Mouse (Mus musculus): Measurements from ENCODE around the gene Msi2. TPM values are rescaled to one million over a fixed set of nuclear protein-coding genes. Genes with fewer than 3 reads are reported as not detected.

Gene Msi2
- polyA plus RNA-seq, 1 experiment from 2014 or later = 25.3 TPM

DNA sequence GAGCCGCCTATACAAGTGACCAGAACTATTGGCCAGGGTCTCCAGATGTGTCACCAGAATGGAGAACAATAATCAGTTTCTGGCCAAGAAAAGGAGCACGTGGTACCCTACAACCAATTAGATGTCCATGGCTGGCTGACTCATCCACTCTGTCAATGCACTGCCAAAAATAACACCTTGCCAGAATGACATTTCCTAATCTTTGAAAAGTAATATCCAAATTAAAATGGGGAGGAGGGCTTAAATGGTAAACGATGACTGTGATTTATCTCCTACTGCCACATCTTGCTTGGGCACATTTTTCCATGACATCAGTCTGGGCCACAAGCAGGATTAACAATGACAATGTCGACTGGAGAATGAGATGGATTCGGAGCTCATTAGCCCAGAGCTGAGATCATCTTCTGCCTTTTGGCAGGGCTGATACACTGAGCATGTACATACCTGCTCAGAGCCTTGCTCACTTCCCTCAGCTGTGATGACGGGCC lies 147.6 kb downstream of the Msi2 start:
- 88% methylated on average over 6 of the region's 6 CpGs for WGBS
- H3K4me1 ChIP-seq = peaks cover 89% of the 10 kb centered on the region
- peaks cover 41% of the 10 kb centered on the region for H3K36me3 ChIP-seq
- no peak overlapping the region for H3K27ac ChIP-seq (replicated peaks)
- H3K27me3 ChIP-seq (ENCODE audit: low read depth, poor library complexity, severe bottlenecking) = no peaks in the 10 kb centered on the region
- no peak overlapping the region for H3K4me3 ChIP-seq
- no peaks in the 10 kb centered on the region for H3K9me3 ChIP-seq (replicated peaks)
- no peak for DNase-seq (ENCODE audit: low spot score)

DNA sequence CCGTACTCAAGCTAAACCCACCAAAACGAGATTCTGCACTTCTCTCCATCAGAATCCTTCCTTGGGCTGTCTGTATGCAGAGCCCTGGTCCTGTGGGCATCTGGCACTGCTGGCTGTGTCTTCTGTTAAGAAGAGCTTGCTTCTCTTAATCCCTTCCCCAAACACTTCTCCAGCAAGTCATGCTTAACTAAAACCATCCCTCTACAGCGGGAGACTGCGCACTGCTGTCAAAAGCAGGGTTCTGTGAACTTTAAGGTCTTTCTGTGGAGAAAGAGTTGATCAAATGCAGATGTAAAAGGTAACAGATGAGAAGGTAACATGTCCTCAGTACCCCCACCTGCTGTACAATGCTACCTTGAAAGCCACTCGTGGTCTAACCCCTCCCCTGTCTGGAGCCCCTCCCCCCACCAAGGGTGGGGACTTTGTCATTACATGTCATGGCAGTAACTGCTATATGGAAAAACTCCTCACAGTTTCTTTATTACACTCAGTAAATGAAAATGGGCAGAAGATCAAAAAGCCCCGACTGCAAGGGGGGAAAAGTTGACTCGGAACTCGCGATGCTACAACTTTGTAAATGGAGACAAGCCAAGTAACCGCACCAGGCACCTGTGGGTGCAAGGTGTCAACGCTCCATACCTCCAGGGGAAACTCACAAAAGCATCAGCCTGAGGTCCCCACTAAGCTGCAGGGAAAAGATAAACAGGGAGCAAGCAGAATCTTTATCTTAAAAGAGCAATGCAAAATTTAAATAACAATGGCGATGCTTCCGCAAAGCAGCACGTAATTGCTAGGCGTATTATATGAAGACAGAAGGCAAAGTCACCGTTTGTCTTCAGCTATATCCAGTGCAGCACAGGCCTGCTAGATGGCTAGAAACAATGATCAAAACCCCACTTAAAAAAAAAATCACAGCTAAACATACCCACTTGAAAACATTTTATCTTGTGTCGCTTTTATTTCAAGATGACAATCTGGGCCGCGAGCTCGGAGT lies 151.4 kb downstream of the Msi2 start:
- H3K4me1 ChIP-seq = peaks cover 89% of the 10 kb centered on the region
- WGBS = 48% methylated on average over 20 of the region's 20 CpGs
- peak overlapping the region; percentile 4; the same call in 1 of the 2 replicates for H3K4me3 ChIP-seq
- no peaks in the 10 kb centered on the region for H3K9me3 ChIP-seq (replicated peaks)
- H3K27me3 ChIP-seq (ENCODE audit: low read depth, poor library complexity, severe bottlenecking) = no peaks in the 10 kb centered on the region
- H3K27ac ChIP-seq (replicated peaks) = peak overlapping the region; percentile 71
- DNase-seq (ENCODE audit: low spot score) = no peak
- peaks cover 53% of the 10 kb centered on the region for H3K36me3 ChIP-seq

DNA sequence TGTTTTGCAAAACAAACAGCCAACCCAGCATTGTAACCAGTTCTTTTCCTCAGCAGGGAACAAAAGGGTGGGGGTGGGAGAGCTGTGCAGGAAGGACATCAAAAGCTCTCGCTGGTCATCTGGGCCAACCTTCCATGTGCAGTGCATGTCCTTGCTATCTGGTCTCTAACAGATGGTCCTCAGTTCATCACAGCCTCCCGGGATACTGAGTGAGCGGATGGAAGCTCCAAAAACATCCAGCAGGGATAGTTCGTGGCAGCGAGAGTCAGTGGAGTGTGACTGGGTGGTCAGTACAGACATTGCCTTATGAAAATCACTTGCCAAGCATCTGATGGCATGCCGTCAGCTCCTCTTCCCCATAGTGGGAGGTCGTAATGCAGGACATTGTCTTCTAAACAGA lies 153.5 kb downstream of the Msi2 start:
- no peak for DNase-seq (ENCODE audit: low spot score)
- Histone ChIP-seq H3K27ac (replicated peaks) (peak overlapping the region; percentile 9), H3K4me1 (peaks cover 94% of the 10 kb centered on the region), H3K4me3 (no peak overlapping the region), H3K36me3 (peaks cover 51% of the 10 kb centered on the region), H3K27me3 (ENCODE audit: low read depth, poor library complexity, severe bottlenecking) (no peaks in the 10 kb centered on the region), H3K9me3 (replicated peaks) (no peaks in the 10 kb centered on the region)
- 63% methylated on average over 7 of the region's 7 CpGs for WGBS

DNA sequence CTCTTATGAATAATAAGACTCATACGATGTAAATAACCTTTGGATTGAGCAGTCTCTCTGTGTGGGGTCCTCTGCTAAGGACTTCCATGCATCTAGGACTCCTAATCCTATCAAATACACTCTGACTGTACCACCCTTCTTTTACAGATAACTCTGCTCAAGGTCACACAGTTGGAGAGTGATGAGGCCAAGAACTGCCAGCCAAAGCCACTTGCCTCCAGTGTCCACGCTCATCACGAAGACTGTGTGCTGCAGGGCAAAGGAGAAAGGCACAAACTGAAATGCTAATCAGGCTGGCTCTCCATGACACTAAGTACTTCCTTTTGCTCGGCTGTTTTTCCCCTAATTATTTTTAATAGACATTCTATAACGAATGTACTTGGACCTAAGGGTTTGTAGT lies 153.9 kb downstream of the Msi2 start:
- Histone ChIP-seq H3K27ac (replicated peaks) (peak overlapping the region; percentile 18; the same call in 1 of the 2 replicates), H3K4me1 (peaks cover 96% of the 10 kb centered on the region), H3K9me3 (replicated peaks) (no peaks in the 10 kb centered on the region), H3K36me3 (peaks cover 50% of the 10 kb centered on the region), H3K27me3 (ENCODE audit: low read depth, poor library complexity, severe bottlenecking) (no peaks in the 10 kb centered on the region), H3K4me3 (no peak overlapping the region)
- WGBS = 66% methylated on average over 5 of the region's 5 CpGs
- no peak for DNase-seq (ENCODE audit: low spot score)

DNA sequence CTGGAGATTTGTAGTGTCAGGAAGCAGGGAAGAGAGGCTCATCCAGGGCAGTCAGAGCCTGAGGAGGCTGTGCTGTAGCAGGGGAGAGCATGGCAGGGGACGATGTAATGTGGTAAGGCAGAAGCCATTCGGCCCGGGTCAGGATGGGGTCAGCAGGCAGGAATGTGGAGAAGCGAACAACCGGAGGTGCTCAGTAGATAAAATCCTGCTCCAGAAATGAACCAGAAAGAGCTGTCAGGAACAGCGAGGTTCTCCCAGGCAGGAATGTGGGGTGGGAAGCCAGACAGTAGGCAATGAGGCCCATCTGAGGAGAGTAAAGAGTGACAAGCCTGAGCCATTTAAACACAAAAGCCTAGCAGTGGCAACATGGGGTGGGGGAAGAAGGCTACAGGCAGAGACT lies 157.1 kb downstream of the Msi2 start:
- DNase-seq (ENCODE audit: low spot score) = no peak
- H3K27ac ChIP-seq (replicated peaks) = peak overlapping the region; percentile 83
- H3K9me3 ChIP-seq (replicated peaks) = no peaks in the 10 kb centered on the region
- H3K4me1 ChIP-seq = peaks cover 94% of the 10 kb centered on the region
- peaks cover 41% of the 10 kb centered on the region for H3K36me3 ChIP-seq
- no peaks in the 10 kb centered on the region for H3K27me3 ChIP-seq (ENCODE audit: low read depth, poor library complexity, severe bottlenecking)
- H3K4me3 ChIP-seq = no peak overlapping the region
- 17% methylated on average over 6 of the region's 6 CpGs for WGBS

DNA sequence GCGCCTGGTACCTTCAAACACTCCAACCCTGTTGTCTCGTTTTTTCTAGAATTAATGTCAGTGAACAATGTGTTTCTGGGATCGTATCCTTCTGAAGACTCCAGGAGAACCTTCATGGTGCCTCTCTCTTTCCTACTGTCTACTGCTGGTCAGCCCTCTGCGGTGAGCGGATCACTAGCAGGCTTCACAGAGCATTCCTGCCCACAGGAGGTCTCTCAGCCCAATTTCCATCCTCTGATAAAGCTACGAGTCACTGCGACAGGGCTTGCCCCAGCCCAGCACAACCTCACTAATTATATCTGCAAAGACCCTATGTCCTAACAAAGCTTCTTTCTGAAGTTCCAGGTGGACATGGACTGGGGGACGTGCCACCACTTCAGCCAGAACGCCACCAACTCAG lies 157.7 kb downstream of the Msi2 start:
- Histone ChIP-seq H3K4me3 (no peak overlapping the region), H3K27ac (replicated peaks) (peak overlapping the region; percentile 83), H3K36me3 (peaks cover 41% of the 10 kb centered on the region), H3K4me1 (peaks cover 94% of the 10 kb centered on the region), H3K27me3 (ENCODE audit: low read depth, poor library complexity, severe bottlenecking) (no peaks in the 10 kb centered on the region), H3K9me3 (replicated peaks) (no peaks in the 10 kb centered on the region)
- DNase-seq (ENCODE audit: low spot score) = no peak
- 67% methylated on average over 9 of the region's 9 CpGs for WGBS

DNA sequence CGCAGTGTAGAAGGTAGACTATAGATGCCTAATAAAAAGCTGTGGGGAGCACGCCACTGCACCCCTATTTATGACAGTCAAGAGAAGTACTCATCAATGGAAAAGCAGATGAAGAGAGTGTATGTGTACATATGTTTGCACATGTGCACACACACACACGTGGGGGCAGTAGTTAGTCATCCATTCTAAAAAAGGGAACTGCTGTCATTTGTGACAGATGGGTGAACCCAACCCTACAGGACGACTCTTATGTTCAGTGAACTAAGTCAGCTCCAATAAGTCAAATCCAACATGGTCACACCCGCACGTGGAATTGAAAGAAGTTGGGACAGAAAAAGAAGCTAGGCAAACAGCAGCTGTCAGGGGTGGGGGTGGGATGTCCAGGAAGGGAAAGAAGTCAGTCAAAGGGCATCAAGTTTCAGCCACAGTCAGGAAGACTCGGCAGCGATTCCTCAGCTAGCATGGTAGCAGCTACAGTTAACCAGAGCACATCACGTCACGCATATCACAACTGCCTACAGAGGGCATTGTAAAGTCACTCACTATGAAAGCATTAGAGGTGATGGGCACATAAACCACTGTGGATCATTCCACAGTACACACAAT lies 158.8 kb downstream of the Msi2 start:
- Histone ChIP-seq H3K27me3 (ENCODE audit: low read depth, poor library complexity, severe bottlenecking) (no peaks in the 10 kb centered on the region), H3K4me1 (peaks cover 94% of the 10 kb centered on the region), H3K36me3 (peaks cover 30% of the 10 kb centered on the region), H3K9me3 (replicated peaks) (no peaks in the 10 kb centered on the region), H3K4me3 (no peak overlapping the region), H3K27ac (replicated peaks) (peak overlapping the region; percentile 68)
- 68% methylated on average over 10 of the region's 10 CpGs for WGBS
- DNase-seq (ENCODE audit: low spot score) = no peak

DNA sequence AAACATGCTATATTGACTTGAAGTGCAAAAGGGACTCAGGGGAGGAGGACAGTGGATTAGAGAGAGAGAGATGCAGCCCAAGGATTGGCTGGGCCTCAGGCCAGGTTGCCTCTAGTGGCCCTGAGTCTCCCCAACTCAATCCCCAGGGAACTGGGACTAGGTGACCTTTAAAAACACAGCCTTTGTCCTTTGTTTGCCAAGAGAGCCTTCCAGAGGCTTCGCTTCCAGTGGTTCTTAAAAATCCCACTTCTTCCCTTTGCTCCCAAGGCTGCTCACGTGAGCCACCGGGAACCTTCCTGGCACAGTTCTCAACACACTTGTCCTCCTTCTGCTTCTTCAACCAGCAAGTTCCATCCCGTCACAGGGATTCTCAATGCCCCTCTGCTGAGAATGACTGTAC lies 159.6 kb downstream of the Msi2 start:
- WGBS = 89% methylated on average over 4 of the region's 4 CpGs
- no peak for DNase-seq (ENCODE audit: low spot score)
- H3K27me3 ChIP-seq (ENCODE audit: low read depth, poor library complexity, severe bottlenecking) = no peaks in the 10 kb centered on the region
- H3K4me1 ChIP-seq = peaks cover 95% of the 10 kb centered on the region
- peaks cover 23% of the 10 kb centered on the region for H3K36me3 ChIP-seq
- H3K9me3 ChIP-seq (replicated peaks) = no peaks in the 10 kb centered on the region
- peak overlapping the region; percentile 68 for H3K27ac ChIP-seq (replicated peaks)
- H3K4me3 ChIP-seq = no peak overlapping the region

DNA sequence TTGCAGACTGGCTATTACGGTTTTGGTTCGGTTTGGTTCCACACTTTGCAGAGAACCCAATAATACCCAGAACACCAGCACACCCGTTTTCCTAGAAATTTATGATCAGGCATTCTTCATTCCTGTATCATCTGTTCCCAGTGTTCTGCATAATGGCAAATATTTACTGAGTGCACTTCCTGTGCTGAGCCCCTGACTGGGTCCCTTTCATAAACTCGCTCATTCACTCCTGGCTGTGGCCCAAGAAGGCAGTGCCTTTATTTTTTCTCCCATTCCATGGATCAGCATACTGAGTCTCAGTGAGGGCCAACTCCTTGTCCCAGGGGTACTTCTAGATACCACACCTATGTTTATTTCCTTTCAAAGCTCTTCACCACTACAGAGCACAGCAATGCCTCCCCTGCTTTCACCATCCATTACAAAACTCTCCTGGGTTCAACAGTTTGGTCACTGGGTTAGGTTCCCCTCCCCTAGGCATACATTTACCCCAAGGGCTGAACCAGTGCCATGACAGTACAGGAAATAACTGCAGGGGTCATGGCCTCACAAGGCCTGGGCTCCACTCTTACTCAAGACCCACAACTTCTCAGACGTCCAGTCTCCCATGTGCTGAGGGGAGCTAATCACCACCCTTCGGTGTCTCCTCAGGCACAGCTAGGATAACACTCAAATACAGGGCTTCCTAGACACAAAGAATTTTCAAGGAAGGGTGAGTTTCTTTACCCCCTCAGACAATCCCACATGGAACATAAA lies 160.3 kb downstream of the Msi2 start:
- DNase-seq (ENCODE audit: low spot score) = no peak
- peaks cover 17% of the 10 kb centered on the region for H3K36me3 ChIP-seq
- H3K27ac ChIP-seq (replicated peaks) = peak overlapping the region; percentile 68

DNA sequence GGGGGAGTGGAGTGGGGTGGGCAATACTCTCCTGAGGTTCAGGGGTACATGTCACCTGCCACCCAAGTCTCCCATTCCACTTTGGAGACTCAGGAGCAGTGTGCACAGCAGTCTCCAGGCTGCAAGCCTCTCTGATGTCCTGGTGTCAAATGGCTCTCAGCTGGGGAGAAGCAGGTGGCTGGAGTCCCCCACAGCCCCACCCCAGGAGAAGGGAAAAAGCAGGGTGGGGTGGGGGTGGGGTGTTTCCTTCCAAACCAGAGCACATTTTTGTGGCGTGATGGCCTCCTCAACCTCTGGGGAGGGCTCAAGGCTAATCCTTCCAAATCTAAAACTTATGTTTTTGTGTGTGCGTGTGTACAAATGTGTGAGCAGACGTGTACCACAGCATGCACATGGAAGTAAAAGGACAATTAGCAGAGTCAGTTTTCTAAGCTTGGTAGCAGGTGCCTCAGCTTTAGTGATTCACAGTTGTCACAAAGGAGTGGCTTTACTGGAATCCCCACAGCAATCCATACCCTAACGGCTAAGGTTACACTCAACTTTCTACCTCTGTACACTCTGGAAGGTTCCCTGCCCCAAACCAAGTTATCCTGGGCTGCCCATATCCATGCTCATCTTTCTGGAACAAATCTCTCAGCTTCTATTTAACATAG lies 161.1 kb downstream of the Msi2 start:
- peaks cover 98% of the 10 kb centered on the region for H3K4me1 ChIP-seq
- H3K9me3 ChIP-seq (replicated peaks) = no peaks in the 10 kb centered on the region
- DNase-seq (ENCODE audit: low spot score) = no peak
- H3K27ac ChIP-seq (replicated peaks) = peak overlapping the region; percentile 63
- H3K36me3 ChIP-seq = peaks cover 11% of the 10 kb centered on the region
- H3K4me3 ChIP-seq = no peak overlapping the region
- H3K27me3 ChIP-seq (ENCODE audit: low read depth, poor library complexity, severe bottlenecking) = no peaks in the 10 kb centered on the region
- WGBS = 65% methylated on average over 4 of the region's 4 CpGs

More for the DNA sequence above, 160.3 kb downstream of the Msi2 start:
- H3K9me3 ChIP-seq (replicated peaks) = no peaks in the 10 kb centered on the region
- WGBS = 74% methylated on average over 6 of the region's 6 CpGs
- peaks cover 98% of the 10 kb centered on the region for H3K4me1 ChIP-seq
- H3K4me3 ChIP-seq = no peak overlapping the region
- H3K27me3 ChIP-seq (ENCODE audit: low read depth, poor library complexity, severe bottlenecking) = no peaks in the 10 kb centered on the region

DNA sequence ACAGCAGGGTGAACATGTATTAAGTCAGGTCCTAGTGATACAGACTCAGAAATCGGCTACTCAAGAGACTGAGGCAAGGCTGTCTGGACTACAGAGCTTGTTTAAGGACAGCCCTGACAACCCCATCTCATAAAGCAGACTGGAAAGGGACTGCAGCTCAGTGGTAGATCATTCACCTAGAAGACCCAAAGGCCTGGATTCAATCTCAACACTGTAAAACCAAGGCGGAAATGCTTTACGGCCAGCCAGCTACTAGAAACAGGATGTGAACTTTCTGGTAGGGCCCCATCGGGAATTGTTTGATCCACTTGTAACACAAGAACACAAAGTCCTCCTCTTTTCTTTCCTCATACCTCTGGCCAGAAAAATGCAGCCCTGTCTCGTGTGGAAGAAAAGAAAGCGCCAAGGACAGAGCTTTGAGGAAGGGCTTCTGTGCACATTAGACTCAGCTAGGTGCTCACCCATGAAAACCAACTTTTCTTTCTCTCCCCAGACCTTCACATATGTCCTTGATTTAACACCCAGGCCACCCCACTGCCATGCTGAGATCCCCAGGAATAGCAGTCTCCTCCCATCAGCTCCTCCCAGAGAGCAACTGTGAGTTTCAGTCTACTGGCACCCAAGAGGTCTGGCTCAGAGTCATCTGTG lies 162.3 kb downstream of the Msi2 start:
- DNase-seq (ENCODE audit: low spot score) = no peak
- 60% methylated on average over 6 of the region's 6 CpGs for WGBS
- H3K9me3 ChIP-seq (replicated peaks) = no peaks in the 10 kb centered on the region
- no peak overlapping the region for H3K4me3 ChIP-seq
- peak overlapping the region; percentile 67 for H3K27ac ChIP-seq (replicated peaks)
- H3K36me3 ChIP-seq = peaks cover 6% of the 10 kb centered on the region
- H3K4me1 ChIP-seq = peaks cover 98% of the 10 kb centered on the region
- H3K27me3 ChIP-seq (ENCODE audit: low read depth, poor library complexity, severe bottlenecking) = no peaks in the 10 kb centered on the region
